Mouse (Mus musculus) liver, adult 2 months (tissue): ENCODE measurements around the gene Gja6. TPM values are rescaled to one million over a fixed set of nuclear protein-coding genes. Genes with fewer than 3 reads are reported as not detected.

Experiments
- DNase-seq: peaks from one replicate; pipeline ENCODE4 v3.0.0-alpha.2; 2011; ENCODE audit warnings: low read depth, low spot score; ENCODE audit errors: extremely low read depth
- H3K27ac ChIP-seq: fragments of 200-500 bp; replicated peaks from 2 replicates; pipeline ENCODE4 v1.5.1; 2012; ENCODE audit warnings: low read depth, mild to moderate bottlenecking, control low read depth, inconsistent platforms, low read length; ENCODE audit not compliant: insufficient read depth
- H3K27me3 ChIP-seq: fragments of 200-500 bp; 2 replicates; pipeline ENCODE4 v1.6.1; 2012; ENCODE audit warnings: mild to moderate bottlenecking, moderate library complexity, low read length, inconsistent platforms; ENCODE audit not compliant: control insufficient read depth, insufficient read depth
- H3K36me3 ChIP-seq: fragments of 200-500 bp; 2 replicates; pipeline ENCODE4 v1.6.1; 2012; ENCODE audit warnings: low read length, inconsistent platforms; ENCODE audit not compliant: control insufficient read depth, insufficient read depth
- H3K4me1 ChIP-seq: fragments of 200-500 bp; 2 replicates; pipeline ENCODE4 v1.6.1; 2011; ENCODE audit warnings: low read length; ENCODE audit not compliant: control insufficient read depth, insufficient read depth
- H3K4me3 ChIP-seq: fragments of 200-500 bp; 2 replicates; pipeline ENCODE4 v1.5.1; 2011; ENCODE audit warnings: low read depth, mild to moderate bottlenecking, control low read depth, low read length, moderate library complexity; ENCODE audit not compliant: insufficient read depth
- H3K79me2 ChIP-seq: fragments of 200-500 bp; 2 replicates; pipeline ENCODE4 v1.6.1; 2012; ENCODE audit warnings: inconsistent platforms, mild to moderate bottlenecking, low read length, moderate library complexity; ENCODE audit not compliant: control insufficient read depth, insufficient read depth
- H3K9ac ChIP-seq: fragments of 200-500 bp; 2 replicates; pipeline ENCODE4 v1.6.1; 2012; ENCODE audit warnings: low read depth, mild to moderate bottlenecking, control low read depth, inconsistent platforms, low read length
- CTCF ChIP-seq: fragments of 200-500 bp; IDR thresholded peaks from 2 replicates; pipeline ENCODE4 v1.5.1; 2011; ENCODE audit warnings: low read depth, low read length, control low read depth
- POLR2A ChIP-seq: fragments of 200-500 bp; IDR thresholded peaks from 2 replicates; pipeline ENCODE4 v1.6.1; 2011; ENCODE audit warnings: low read length, control low read depth; ENCODE audit not compliant: insufficient read depth; ENCODE audit errors: extremely low read depth
- WGBS: fragments of 180-500 bp; shearing (Covaris S2); methylation state at CpG from one replicate; pipeline ENCODE4 v1.1.7; 2018; 5-methylcytosine and 5-hydroxymethylcytosine counted together
- polyA plus RNA-seq: library from polyadenylated mRNA; depleted of rRNA; stranded (reverse); fragments of >200 nt; gene quantifications from 2 replicates; pipeline ENCODE4 v1.2.3, GENCODE M21; 2012; rRNA removed
- total RNA-seq: library from RNA; depleted of rRNA; stranded (reverse); fragments of >200 nt; gene quantifications from 2 replicates; pipeline ENCODE4 v1.2.3, GENCODE M21; 2014; rRNA removed

Gene Gja6
- total RNA-seq (0.34 and 0.65 TPM in 2 replicates), polyA plus RNA-seq (0.04 and 0.11 TPM in 2 replicates)

DNA sequence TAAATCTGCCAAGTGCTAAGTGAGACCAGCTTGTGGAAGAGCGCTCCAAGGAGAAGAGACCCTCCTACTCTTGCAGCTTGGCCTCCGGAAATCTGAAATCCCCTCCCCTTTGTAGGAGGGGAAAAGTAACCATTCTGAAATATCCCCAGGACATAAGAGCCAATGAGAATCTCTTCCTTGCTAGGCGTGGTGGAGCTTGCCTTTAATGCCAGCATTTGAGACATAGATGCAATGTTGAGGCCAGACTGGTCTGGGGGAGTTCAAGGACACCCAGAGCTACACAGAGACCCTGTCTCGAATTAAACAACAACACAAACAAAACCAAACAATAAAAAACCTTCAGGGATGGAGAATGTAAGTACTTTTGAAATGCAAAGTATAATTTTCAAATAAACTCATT is at the start of gene Gja6:
Gja6 (minus strand) TSS at position 101 of the 400 bp plus-strand sequence.
- 82% methylated on average over 4 of the region's 4 CpGs for WGBS
- no peak for TF ChIP-seq POLR2A
- no peak for TF ChIP-seq CTCF
- no peak for DNase-seq
- H3K79me2 ChIP-seq = no peaks in the 10 kb centered on the region
- no peak within 1 kb of the TSS for H3K4me3 ChIP-seq
- no peaks in the 10 kb centered on the region for H3K36me3 ChIP-seq
- no peaks in the 10 kb centered on the region for H3K4me1 ChIP-seq
- H3K9ac ChIP-seq = no peak within 1 kb of the TSS
- no peaks in the 10 kb centered on the region for H3K27me3 ChIP-seq
- H3K27ac ChIP-seq = no peak within 1 kb of the TSS

- Histone ChIP-seq H3K27ac (no peak overlapping the region), H3K79me2 (no peaks in the 10 kb centered on the region), H3K36me3 (no peaks in the 10 kb centered on the region), H3K4me3 (no peak overlapping the region), H3K9ac (no peak overlapping the region), H3K27me3 (no peaks in the 10 kb centered on the region), H3K4me1 (no peaks in the 10 kb centered on the region)
- DNase-seq = no peak
- 98% methylated on average over 2 of the region's 2 CpGs for WGBS
- TF ChIP-seq CTCF (no peak), POLR2A (no peak)
These were observed 42.7 kb upstream of the Gja6 start for GRCm38 (mm10) chrX:160949583-160949982.

DNA sequence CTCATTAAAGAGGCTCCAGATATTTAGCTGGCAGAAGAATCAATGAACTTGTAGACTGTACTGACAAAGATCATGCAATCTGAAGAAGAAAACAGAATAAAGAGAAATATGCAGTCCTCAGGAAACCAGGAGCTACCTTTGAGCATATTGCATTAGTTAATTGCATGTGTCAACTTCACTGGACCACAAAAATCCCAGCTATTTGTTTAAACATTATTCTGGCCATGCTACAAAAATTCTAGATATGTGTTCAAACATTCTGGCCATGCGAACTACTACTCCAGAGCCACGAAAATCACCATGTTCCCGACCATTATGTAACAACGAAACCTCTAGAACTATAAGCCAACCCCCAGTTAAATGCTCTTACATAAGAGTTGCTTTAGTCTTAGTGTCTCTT is 37.9 kb upstream of the Gja6 start:
- H3K4me1 ChIP-seq = no peaks in the 10 kb centered on the region
- H3K79me2 ChIP-seq = no peaks in the 10 kb centered on the region; the same call in 1 of the 2 replicates
- TF ChIP-seq CTCF (no peak), POLR2A (no peak)
- H3K9ac ChIP-seq = no peak overlapping the region
- H3K27ac ChIP-seq = no peak overlapping the region
- H3K4me3 ChIP-seq = no peak overlapping the region
- DNase-seq = peak; percentile 13
- 53% methylated on average over 4 of the region's 4 CpGs for WGBS
- H3K27me3 ChIP-seq = no peaks in the 10 kb centered on the region
- H3K36me3 ChIP-seq = no peaks in the 10 kb centered on the region

DNA sequence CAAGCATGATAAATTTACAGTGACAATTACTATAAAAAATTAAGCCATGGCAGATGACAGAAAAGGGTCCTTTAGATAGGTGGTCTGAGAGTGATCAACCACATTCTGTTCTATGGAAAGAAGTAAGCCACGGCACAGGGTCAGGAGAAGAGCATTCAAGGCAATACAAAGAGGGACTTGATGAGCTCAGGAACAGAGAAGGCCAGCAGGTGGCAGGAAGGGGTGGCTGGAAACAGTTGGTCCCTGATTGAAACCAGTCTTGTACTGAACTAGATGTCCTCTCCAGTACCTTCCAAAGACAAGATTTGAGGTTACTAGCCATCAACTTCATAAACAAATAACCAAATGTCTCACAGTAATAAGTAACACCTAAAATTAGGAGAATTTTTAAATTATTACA is 28.7 kb upstream of the Gja6 start:
- Histone ChIP-seq H3K27ac (no peak overlapping the region), H3K4me1 (no peaks in the 10 kb centered on the region), H3K79me2 (no peaks in the 10 kb centered on the region), H3K36me3 (no peaks in the 10 kb centered on the region), H3K9ac (no peak overlapping the region), H3K27me3 (no peaks in the 10 kb centered on the region), H3K4me3 (no peak overlapping the region)
- DNase-seq = peak; percentile 19
- no peak for TF ChIP-seq POLR2A
- TF ChIP-seq CTCF = peak; percentile 42
- 43% methylated on average over 1 of the region's 1 CpGs for WGBS

DNA sequence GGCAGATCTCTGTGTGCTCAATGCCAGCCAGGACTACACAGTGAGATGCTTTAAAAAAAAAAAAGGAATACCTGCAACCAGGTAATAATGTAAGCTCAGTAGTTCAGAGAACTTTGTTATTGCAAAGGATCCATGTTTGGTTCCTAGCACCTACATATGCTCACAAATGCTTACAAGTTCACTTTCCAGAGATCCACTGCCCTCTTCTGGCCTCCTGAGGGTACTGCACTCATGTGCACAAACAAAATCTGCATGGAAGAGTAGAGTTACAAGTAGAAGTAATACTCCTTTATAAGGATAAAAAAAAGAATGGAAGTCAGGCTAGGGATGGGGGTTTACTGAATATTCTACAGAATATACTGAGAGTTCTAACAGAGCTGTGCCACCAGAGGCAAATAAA is 23.8 kb upstream of the Gja6 start:
- Histone ChIP-seq H3K27ac (no peak overlapping the region), H3K36me3 (no peaks in the 10 kb centered on the region), H3K4me1 (no peaks in the 10 kb centered on the region), H3K79me2 (no peaks in the 10 kb centered on the region), H3K4me3 (no peak overlapping the region), H3K9ac (no peak overlapping the region), H3K27me3 (no peaks in the 10 kb centered on the region)
- peak; percentile 3 for DNase-seq
- 0 out of 2 replicates have a peak, but pooled peaks have one; percentile 3 for TF ChIP-seq CTCF
- no peak for TF ChIP-seq POLR2A

GRCm38 (mm10) chrX:160928870-160929269 is 22.0 kb upstream of the Gja6 start:
- no peak overlapping the region for H3K27ac ChIP-seq
- TF ChIP-seq CTCF (no peak), POLR2A (no peak)
- no peaks in the 10 kb centered on the region for H3K79me2 ChIP-seq
- DNase-seq = no peak
- no peaks in the 10 kb centered on the region for H3K36me3 ChIP-seq
- no peaks in the 10 kb centered on the region for H3K4me1 ChIP-seq
- H3K27me3 ChIP-seq = no peaks in the 10 kb centered on the region
- no peak overlapping the region for H3K9ac ChIP-seq
- WGBS = 94% methylated on average over 1 of the region's 1 CpGs
- H3K4me3 ChIP-seq = no peak overlapping the region
